Comparison of ENCODE assay signal across 13 mouse cellular contexts in the genomic region with DNA sequence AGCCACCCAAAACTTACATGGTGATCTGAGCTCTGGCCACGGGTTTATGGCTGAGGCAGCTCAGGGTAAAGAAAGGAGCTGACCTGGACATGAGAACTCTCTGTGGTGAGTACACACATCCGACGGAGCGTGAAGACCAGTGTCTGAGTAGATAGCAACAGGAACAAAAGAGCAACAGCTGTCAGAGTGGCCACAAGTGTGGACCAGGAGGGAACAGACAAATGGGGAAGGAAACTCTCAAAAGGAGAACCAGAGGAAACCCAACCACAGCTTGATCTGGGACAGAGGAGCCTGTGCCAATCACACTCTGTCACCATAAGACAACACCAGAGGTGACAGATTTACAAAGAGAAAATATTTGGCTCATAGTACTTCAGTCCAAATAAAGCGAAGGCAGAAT. TPM values are rescaled to one million over a fixed set of nuclear protein-coding genes. Genes with fewer than 3 reads are reported as not detected.
A peak's percentile ranks its signal among the peaks of the same experiment; 100 is the strongest.
DNase-seq lines count a peak whose midpoint lies in the region; ATAC-seq and TF ChIP-seq lines count a peak whose summit lies in the region.
"Had no signal": no experiment of that assay in that cellular context is flagged by ENCODE, and none has a peak within 500 bp of the region (broad histone marks: within the 10 kb centered on the region; RNA-seq: fewer than 3 reads in every experiment).

No protein-coding gene starts in this region.

- H3K36me3 ChIP-seq in macrophage (ENCODE audit: inconsistent target) = no peaks in the 10 kb centered on the region
- H3K36me3 ChIP-seq in intestine, postnatal 0 days (ENCODE audit: control insufficient read depth, insufficient read depth) = no peaks in the 10 kb centered on the region

- no peak overlapping the region for H3K9ac ChIP-seq in intestine, postnatal 0 days (ENCODE audit: low read depth, low read length)

- H3K27ac ChIP-seq in macrophage = peak overlapping the region; percentile 83
- no peak overlapping the region for H3K27ac ChIP-seq in intestine, postnatal 0 days (ENCODE audit: low read depth, low read length)

- TF ChIP-seq CTCF in intestine, postnatal 0 days (IDR thresholded peaks at IDR 0.05; ENCODE audit: low read depth) = no peak

- H3K4me2 ChIP-seq in intestine, postnatal 0 days (replicated peaks; ENCODE audit: low read depth) = no peak overlapping the region

- DNase-seq in layer of hippocampus, adult 9-11 months = peak; percentile 68
- no peak for DNase-seq in layer of hippocampus, postnatal 14 days (ENCODE audit: low spot score in 2 of 2)
- peak; percentile 30 to 68 for DNase-seq in spleen, postnatal 4 days (ENCODE audit: low spot score in 2 of 2)
- DNase-seq in spleen, postnatal 14 days (ENCODE audit: low spot score in 2 of 2) = no peak
- no peak for DNase-seq in embryo, embryonic 11 days
- DNase-seq: adrenal gland, postnatal 25 days; cerebellum, adult 11-12 months; kidney, postnatal 36 days had no signal

- no peaks in the 10 kb centered on the region for H3K4me1 ChIP-seq in intestine, postnatal 0 days (replicated peaks; ENCODE audit: control insufficient read depth, insufficient read depth, low read length)

- under 1% methylated on average over 5 of the region's 5 CpGs for WGBS in macrophage (ENCODE audit: missing documents)
- 72% methylated on average over 5 of the region's 5 CpGs for WGBS in intestine, postnatal 0 days

- no peaks in the 10 kb centered on the region for H3K9me3 ChIP-seq in intestine, postnatal 0 days (ENCODE audit: control insufficient read depth)

- H3K4me3 ChIP-seq in macrophage (ENCODE audit: inconsistent target) = no peak overlapping the region
- H3K4me3 ChIP-seq in intestine, postnatal 0 days (ENCODE audit: low read depth, low read length) = no peak overlapping the region
- H3K4me3 ChIP-seq: erythroblast, embryonic 14.5 days had no signal

- H3K27me3 ChIP-seq in intestine, postnatal 0 days (replicated peaks; ENCODE audit: control insufficient read depth, insufficient read depth, low read length) = no peaks in the 10 kb centered on the region
- H3K27me3 ChIP-seq: CH12.LX had no signal

- H3K79me2 ChIP-seq in macrophage (ENCODE audit: inconsistent target) = no peaks in the 10 kb centered on the region

- ATAC-seq in intestine, postnatal 0 days = no peak
- ATAC-seq: inflammation-experienced regulatory T-cells, adult 6 months had no signal

RNA-seq across cellular contexts. Expression of gene Ralgps1, which starts 17.9 kb away (rescaled TPM):
- total RNA-seq in layer of hippocampus, postnatal 14 days (2021) = 10 to 100 TPM; 63.8 to 64.1 TPM
- total RNA-seq in macrophage (2018; cell fraction: chromatin; rRNA removed) = 10 to 100 TPM; 15.8 to 43.8 (median 34.0) TPM
- 1 to 10 TPM; 2.6 to 5.0 (median 3.4) TPM for total RNA-seq in macrophage (2018; cell fraction: cytosol; rRNA removed)
- 10 to 100 TPM in 23 of 26 experiments, 1 to 10 TPM in 3; 7.7 to 43.4 (median 13.9) TPM for total RNA-seq in macrophage (2018; cell fraction: nucleus; rRNA removed)
- polyA plus RNA-seq in macrophage (2018) = 2.3 to 4.2 TPM (median 2.7 TPM) in 3 replicates
- polyA plus RNA-seq in intestine, postnatal 0 days (2015; fragmentation: Nextera tagmentation; extraction: Ambion mirVana) = 4.0 and 4.9 TPM in 2 replicates
- polyA plus RNA-seq: erythroblast, embryonic 14.5 days had no signal

Comparison
In these comparisons a context has a peak if more than half of its experiments do, and no peak if none do; other contexts are left out.
1. DNase-seq: peak in layer of hippocampus, adult 9-11 months (single experiment) and spleen, postnatal 4 days (2 of 2); none in layer of hippocampus, postnatal 14 days (0 of 2), spleen, postnatal 14 days (0 of 2) and embryo, embryonic 11 days (single experiment).